Mouse (Mus musculus) neural tube, embryonic 11.5 days (tissue): ENCODE results near the gene Nedd4. TPM values are rescaled to one million over a fixed set of nuclear protein-coding genes. Genes with fewer than 3 reads are reported as not detected.

ENCODE experiments used
- ATAC-seq: fragments of 200-750 bp; cut with Nextera tagmentation; 2 replicates; pipeline ENCODE4 v1.8.0; 2017; ENCODE audit warnings: moderate number of reproducible peaks, mild to moderate bottlenecking, moderate TSS enrichment, moderate library complexity; ENCODE audit not compliant: insufficient read depth, low FRiP score, low TSS enrichment
- DNase-seq: peaks from one replicate; pipeline ENCODE4 v3.0.0-alpha.2; 2015; ENCODE audit warnings: low spot score
- H3K27ac ChIP-seq: fragments of 300-500 bp; sonication (generic); 2 replicates; pipeline ENCODE4 v1.5.1; 2014; ENCODE audit warnings: low read depth, mild to moderate bottlenecking, low read length
- H3K27me3 ChIP-seq: fragments of 300-500 bp; sonication (generic); 2 replicates; pipeline ENCODE4 v1.6.1; 2014; ENCODE audit warnings: mild to moderate bottlenecking, low read length, mixed read lengths; ENCODE audit not compliant: control insufficient read depth, insufficient read depth
- H3K36me3 ChIP-seq: fragments of 300-500 bp; sonication (generic); 2 replicates; pipeline ENCODE4 v1.6.1; 2014; ENCODE audit warnings: mild to moderate bottlenecking, low read length, moderate library complexity, mixed read lengths; ENCODE audit not compliant: control insufficient read depth, insufficient read depth
- H3K4me1 ChIP-seq: fragments of 300-500 bp; sonication (generic); 2 replicates; pipeline ENCODE4 v1.6.1; 2014; ENCODE audit warnings: low read length, mixed read lengths; ENCODE audit not compliant: control insufficient read depth, insufficient read depth
- H3K4me2 ChIP-seq: fragments of 300-500 bp; sonication (generic); 2 replicates; pipeline ENCODE4 v1.6.1; 2014; ENCODE audit warnings: low read depth, mild to moderate bottlenecking, moderate library complexity
- H3K4me3 ChIP-seq: fragments of 300-500 bp; sonication (generic); 2 replicates; pipeline ENCODE4 v1.5.1; 2014; ENCODE audit warnings: low read depth, low read length
- H3K9ac ChIP-seq: fragments of 300-500 bp; sonication (generic); 2 replicates; pipeline ENCODE4 v1.6.1; 2014; ENCODE audit warnings: mild to moderate bottlenecking, low read length
- H3K9me3 ChIP-seq: fragments of 300-500 bp; sonication (generic); 2 replicates; pipeline ENCODE4 v1.6.1; 2016; ENCODE audit warnings: low read length; ENCODE audit not compliant: control insufficient read depth
- WGBS: fragments of 180-500 bp; shearing (Covaris S2); extraction: QIAGEN DNeasy Blood & Tissue Kit; methylation state at CpG from one replicate; pipeline ENCODE4 v1.1.7; 2014; 5-methylcytosine and 5-hydroxymethylcytosine counted together
- polyA plus RNA-seq: library from polyadenylated mRNA; unstranded; fragments of >200 nt; fragmentation: Nextera tagmentation; extraction: Ambion mirVana; gene quantifications from 2 replicates; pipeline ENCODE4 v1.2.1, GENCODE M21; 2014

Nedd4 gene
- polyA plus RNA-seq, 1 experiment from 2014 or later: 799 TPM

- no peak for DNase-seq
- H3K27me3 ChIP-seq: no peaks in the 10 kb centered on the region
Observed at GRCm38 (mm10) chr9:72791213-72791582, 129.1 kb downstream of the Nedd4 start.

DNA sequence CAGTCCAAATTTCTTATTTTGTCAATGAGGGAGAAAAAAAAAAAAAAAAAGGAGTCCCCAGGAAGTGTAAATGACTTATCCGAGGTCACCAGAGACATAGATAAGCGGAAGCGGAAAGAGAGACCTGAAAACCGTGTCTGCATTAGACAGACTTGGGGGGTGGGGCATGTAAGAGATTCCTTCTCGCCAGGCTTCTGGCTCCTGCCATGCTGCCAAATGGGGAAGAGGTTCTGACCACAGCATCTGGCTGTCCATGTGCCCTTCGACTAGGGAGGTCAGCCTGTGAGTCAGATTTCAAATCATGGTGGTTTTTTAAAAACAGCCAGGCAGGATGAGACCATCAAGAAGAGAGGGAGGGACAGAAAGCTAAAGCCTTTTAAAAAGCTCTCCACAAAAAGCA lies 129.5 kb downstream of the Nedd4 start:
- Histone ChIP-seq H3K4me2 (no peak overlapping the region), H3K27ac (no peak overlapping the region), H3K9ac (no peak overlapping the region), H3K4me3 (no peak overlapping the region), H3K36me3 (no peaks in the 10 kb centered on the region), H3K27me3 (no peaks in the 10 kb centered on the region), H3K9me3 (no peaks in the 10 kb centered on the region), H3K4me1 (0 out of 2 replicates have a peak, but pooled peaks cover 2% of the 10 kb centered on the region)
- DNase-seq (no peak), ATAC-seq (no peak)
- WGBS: 13% methylated on average over 6 of the region's 6 CpGs

More at GRCm38 (mm10) chr9:72791213-72791582, 129.1 kb downstream of the Nedd4 start:
- Histone ChIP-seq H3K36me3 (no peaks in the 10 kb centered on the region), H3K27ac (no peak overlapping the region), H3K4me3 (no peak overlapping the region), H3K9me3 (no peaks in the 10 kb centered on the region), H3K4me2 (no peak overlapping the region), H3K9ac (no peak overlapping the region), H3K4me1 (0 out of 2 replicates have a peak, but pooled peaks cover 2% of the 10 kb centered on the region)
- WGBS: 47% methylated on average over 10 of the region's 10 CpGs
- no peak for ATAC-seq

DNA sequence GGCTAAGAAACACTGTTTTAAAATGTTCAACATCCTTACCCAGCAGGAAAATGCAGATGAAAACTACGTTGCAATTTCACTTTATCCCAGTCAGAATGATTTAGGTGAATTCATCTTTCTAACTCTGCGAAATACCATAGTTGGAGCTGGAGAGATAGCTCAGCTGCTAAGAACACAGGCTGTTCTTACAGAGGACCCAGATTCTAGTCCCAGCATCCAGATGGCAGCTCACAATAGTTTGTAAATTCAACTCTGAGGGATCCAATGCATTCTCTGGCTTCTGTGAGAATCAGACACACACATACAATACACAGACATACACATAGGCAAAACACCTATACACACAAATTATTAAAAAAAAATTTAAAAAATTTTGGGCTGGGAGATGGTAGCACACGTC lies 133.1 kb downstream of the Nedd4 start:
- Histone ChIP-seq H3K4me3 (no peak overlapping the region), H3K9ac (no peak overlapping the region), H3K36me3 (no peaks in the 10 kb centered on the region), H3K9me3 (no peaks in the 10 kb centered on the region), H3K4me2 (no peak overlapping the region), H3K27me3 (no peaks in the 10 kb centered on the region), H3K27ac (no peak overlapping the region), H3K4me1 (0 out of 2 replicates have a peak, but pooled peaks cover 2% of the 10 kb centered on the region)
- ATAC-seq: no peak
- no peak for DNase-seq
- 87% methylated on average over 3 of the region's 3 CpGs for WGBS

GRCm38 (mm10) chr9:72797136-72797621 lies 135.0 kb downstream of the Nedd4 start:
- no peak overlapping the region for H3K27ac ChIP-seq
- H3K36me3 ChIP-seq: no peaks in the 10 kb centered on the region
- no peak overlapping the region for H3K4me2 ChIP-seq
- 44% methylated on average over 9 of the region's 9 CpGs for WGBS
- no peaks in the 10 kb centered on the region for H3K9me3 ChIP-seq
- no peaks in the 10 kb centered on the region for H3K4me1 ChIP-seq
- H3K4me3 ChIP-seq: no peak overlapping the region
- ATAC-seq (no peak), DNase-seq (no peak)
- H3K9ac ChIP-seq: no peak overlapping the region
- no peaks in the 10 kb centered on the region for H3K27me3 ChIP-seq

Other genes with a start within 250 kb of the Nedd4 start
- 34.9 and 36.5 TPM in 2 replicates for gene Mns1, start 224.3 kb upstream of the Nedd4 start, polyA plus RNA-seq
- gene Tex9, start 170.1 kb upstream of the Nedd4 start, polyA plus RNA-seq: 48.7 and 52.8 TPM in 2 replicates
- 21.2 and 22.6 TPM in 2 replicates for gene Rfx7, start 130.1 kb upstream of the Nedd4 start, polyA plus RNA-seq
- 3.6 and 4.4 TPM in 2 replicates for gene Prtg, start 144.5 kb downstream of the Nedd4 start, polyA plus RNA-seq